Mouse (Mus musculus): ENCODE measurements around the gene Dapk2.

DNA sequence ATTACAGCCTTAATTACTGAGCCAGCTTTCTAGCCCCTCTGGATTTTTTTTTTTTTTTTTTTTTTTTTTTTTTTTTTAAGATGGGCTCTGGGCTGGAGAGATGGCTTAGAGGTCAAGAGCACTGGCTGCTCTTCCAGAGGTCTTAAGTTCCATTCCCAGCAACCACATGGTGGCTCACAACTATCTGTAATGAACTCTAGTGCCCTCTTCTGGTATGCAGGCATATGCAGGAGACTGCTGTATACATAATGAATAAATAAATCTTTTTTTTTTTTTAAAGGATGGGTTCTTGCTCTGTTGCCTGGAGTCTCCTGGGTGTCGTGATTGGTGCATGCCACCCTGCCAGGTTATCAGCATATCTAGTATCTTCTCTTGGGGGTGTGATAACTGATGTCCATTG, 2.5 kb upstream of the Dapk2 start:
- TF ChIP-seq CTCF (IDR thresholded peaks at IDR 0.05) (peak; percentile 55), POLR2A (IDR thresholded peaks at IDR 0.05; ENCODE audit: insufficient read depth, low read depth, low read length) (no peak)
